In the genomic region with DNA sequence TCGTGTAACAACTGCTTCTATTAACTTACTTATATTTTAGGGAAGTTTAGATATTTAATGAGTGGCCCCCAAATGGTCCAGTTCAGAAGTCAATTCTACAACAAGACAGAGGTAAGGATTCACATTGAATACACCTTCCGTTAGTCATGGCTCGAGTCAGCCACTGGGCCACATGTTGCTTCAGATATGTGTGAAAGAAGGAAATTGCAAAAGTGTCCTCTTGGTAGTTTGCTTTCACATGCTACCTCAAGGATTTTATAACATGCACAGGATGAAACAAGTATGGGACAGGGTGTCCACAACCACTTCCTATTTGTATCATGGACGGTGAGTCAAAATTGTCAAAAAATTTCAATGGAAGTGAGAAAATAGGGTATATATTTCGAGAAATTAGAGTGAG, we compare ENCODE assay signal across 24 mouse cellular contexts.
"Had no signal": no experiment of that assay in that cellular context is flagged by ENCODE, and none has a peak within 500 bp of the region (broad histone marks: within the 10 kb centered on the region; RNA-seq: fewer than 3 reads in every experiment).

No protein-coding gene starts in this region.

- H3K9ac ChIP-seq: heart, embryonic 12.5 days; hindbrain, embryonic 12.5 days; hindbrain, embryonic 14.5 days; kidney, embryonic 15.5 days; limb, embryonic 13.5 days; limb, embryonic 15.5 days had no signal

- ATAC-seq: hindbrain, embryonic 16.5 days; intestine, embryonic 16.5 days had no signal

- H3K27ac ChIP-seq: heart, embryonic 10.5 days; hindbrain, embryonic 10.5 days; hindbrain, embryonic 12.5 days; hindbrain, embryonic 14.5 days; kidney, embryonic 15.5 days; kidney, postnatal 0 days; limb, embryonic 13.5 days; limb, embryonic 15.5 days had no signal

- H3K36me3 ChIP-seq: heart, embryonic 10.5 days; heart, embryonic 12.5 days; hindbrain, embryonic 10.5 days; hindbrain, embryonic 12.5 days; kidney, embryonic 15.5 days; limb, embryonic 13.5 days; limb, embryonic 15.5 days had no signal

- H3K27me3 ChIP-seq: heart, embryonic 12.5 days; hindbrain, embryonic 12.5 days; kidney, embryonic 15.5 days; limb, embryonic 13.5 days; limb, embryonic 15.5 days had no signal

- H3K4me2 ChIP-seq: heart, embryonic 12.5 days; hindbrain, embryonic 12.5 days; hindbrain, embryonic 14.5 days; kidney, embryonic 15.5 days; limb, embryonic 13.5 days; limb, embryonic 15.5 days had no signal

- H3K4me3 ChIP-seq: heart, embryonic 10.5 days; heart, embryonic 12.5 days; hindbrain, embryonic 10.5 days; hindbrain, embryonic 12.5 days; kidney, embryonic 15.5 days; limb, embryonic 13.5 days; limb, embryonic 15.5 days had no signal

- DNase-seq: gastrocnemius, postnatal 14 days; gastrocnemius, postnatal 36 days; heart, adult 18-20 months; heart, postnatal 10 days; heart, postnatal 4 days; kidney, adult 11 months; kidney, adult 2 months; kidney, adult 9 months; kidney, postnatal 14 days; kidney, postnatal 36 days; layer of hippocampus, adult 9-11 months; layer of hippocampus, postnatal 36 days; left cerebral cortex, postnatal 4 days had no signal

- H3K9me3 ChIP-seq: heart, embryonic 10.5 days; heart, embryonic 12.5 days; hindbrain, embryonic 10.5 days; hindbrain, embryonic 12.5 days; kidney, embryonic 15.5 days; limb, embryonic 13.5 days; limb, embryonic 15.5 days had no signal

- H3K4me1 ChIP-seq: heart, embryonic 10.5 days; heart, embryonic 12.5 days; hindbrain, embryonic 10.5 days; hindbrain, embryonic 12.5 days; kidney, embryonic 15.5 days; limb, embryonic 13.5 days; limb, embryonic 15.5 days had no signal
